Mouse (Mus musculus): ENCODE data around the gene Zfp661. TPM values are rescaled to one million over a fixed set of nuclear protein-coding genes. Genes with fewer than 3 reads are reported as not detected.
A peak's percentile ranks its signal among the peaks of the same experiment; 100 is the strongest.

Gene Zfp661
- polyA plus RNA-seq, 1 experiment from 2014 or later: 9.8 TPM

- Histone ChIP-seq H3K4me2 (ENCODE audit: low read depth) (no peak overlapping the region), H3K9me3 (ENCODE audit: control insufficient read depth, low read length) (no peaks in the 10 kb centered on the region), H3K27ac (ENCODE audit: low read depth, low read length) (no peak overlapping the region), H3K36me3 (ENCODE audit: control insufficient read depth, insufficient read depth, low read length) (no peaks in the 10 kb centered on the region), H3K27me3 (ENCODE audit: control insufficient read depth, insufficient read depth, low read length) (peaks cover 40% of the 10 kb centered on the region), H3K4me1 (ENCODE audit: control insufficient read depth, insufficient read depth, low read length) (no peaks in the 10 kb centered on the region), H3K4me3 (ENCODE audit: low read depth, low read length) (no peak overlapping the region), H3K9ac (ENCODE audit: low read length) (no peak overlapping the region)
- 89% methylated on average over 2 of the region's 2 CpGs for WGBS
- no peak for ATAC-seq (ENCODE audit: insufficient read depth, low FRiP score, low TSS enrichment)
- no peak for DNase-seq (ENCODE audit: low spot score)
Measured at GRCm38 (mm10) chr2:127541697-127542096, 45.2 kb downstream of the Zfp661 start.

- no peaks in the 10 kb centered on the region for H3K9me3 ChIP-seq (ENCODE audit: control insufficient read depth, low read length)
- H3K27ac ChIP-seq (ENCODE audit: low read depth, low read length): no peak within 1 kb of the TSS
- ATAC-seq (ENCODE audit: insufficient read depth, low FRiP score, low TSS enrichment): no peak
- peaks cover 40% of the 10 kb centered on the region for H3K27me3 ChIP-seq (ENCODE audit: control insufficient read depth, insufficient read depth, low read length)
- peak within 1 kb of the TSS; percentile 13; the same call in 1 of the 2 replicates for H3K4me3 ChIP-seq (ENCODE audit: low read depth, low read length)
- no peaks in the 10 kb centered on the region for H3K4me1 ChIP-seq (ENCODE audit: control insufficient read depth, insufficient read depth, low read length)
- H3K4me2 ChIP-seq (ENCODE audit: low read depth): 0 out of 2 replicates have a peak within 1 kb of the TSS, but pooled peaks have one; percentile 21
- H3K9ac ChIP-seq (ENCODE audit: low read length): no peak within 1 kb of the TSS
- H3K36me3 ChIP-seq (ENCODE audit: control insufficient read depth, insufficient read depth, low read length): no peaks in the 10 kb centered on the region
- WGBS: 4% methylated on average over 29 of the region's 29 CpGs
- no peak for DNase-seq (ENCODE audit: low spot score)
Measured at GRCm38 (mm10) chr2:127541185-127541584, 45.7 kb downstream of the Zfp661 start, which contains the start of gene Prom2. TSS of gene Prom2 (minus strand) at chr2:127541467.

- 36% methylated on average over 4 of the region's 4 CpGs for WGBS
- no peak for DNase-seq (ENCODE audit: low spot score)
- Histone ChIP-seq H3K9ac (ENCODE audit: low read length) (no peak overlapping the region), H3K4me3 (ENCODE audit: low read depth, low read length) (no peak overlapping the region), H3K4me2 (ENCODE audit: low read depth) (no peak overlapping the region), H3K36me3 (ENCODE audit: control insufficient read depth, insufficient read depth, low read length) (no peaks in the 10 kb centered on the region), H3K27ac (ENCODE audit: low read depth, low read length) (no peak overlapping the region), H3K4me1 (ENCODE audit: control insufficient read depth, insufficient read depth, low read length) (no peaks in the 10 kb centered on the region), H3K9me3 (ENCODE audit: control insufficient read depth, low read length) (no peaks in the 10 kb centered on the region), H3K27me3 (ENCODE audit: control insufficient read depth, insufficient read depth, low read length) (peaks cover 40% of the 10 kb centered on the region)
- ATAC-seq (ENCODE audit: insufficient read depth, low FRiP score, low TSS enrichment): no peak
Measured at GRCm38 (mm10) chr2:127539494-127539893, 47.4 kb downstream of the Zfp661 start.

GRCm38 (mm10) chr2:127537548-127537947 is 49.3 kb downstream of the Zfp661 start:
- 77% methylated on average over 3 of the region's 3 CpGs for whole genome bisulfite sequencing
- Histone ChIP-seq H3K27me3 (ENCODE audit: control insufficient read depth, insufficient read depth, low read length) (peaks cover 32% of the 10 kb centered on the region), H3K27ac (ENCODE audit: low read depth, low read length) (no peak overlapping the region), H3K4me3 (ENCODE audit: low read depth, low read length) (no peak overlapping the region), H3K36me3 (ENCODE audit: control insufficient read depth, insufficient read depth, low read length) (no peaks in the 10 kb centered on the region), H3K9ac (ENCODE audit: low read length) (no peak overlapping the region), H3K9me3 (ENCODE audit: control insufficient read depth, low read length) (no peaks in the 10 kb centered on the region), H3K4me2 (ENCODE audit: low read depth) (no peak overlapping the region), H3K4me1 (ENCODE audit: control insufficient read depth, insufficient read depth, low read length) (no peaks in the 10 kb centered on the region)
- DNase-seq (ENCODE audit: low spot score): no peak
- no peak for ATAC-seq (ENCODE audit: insufficient read depth, low FRiP score, low TSS enrichment)

GRCm38 (mm10) chr2:127535363-127535762 is 51.5 kb downstream of the Zfp661 start:
- no peaks in the 10 kb centered on the region for H3K4me1 ChIP-seq (ENCODE audit: control insufficient read depth, insufficient read depth, low read length)
- no peaks in the 10 kb centered on the region for H3K9me3 ChIP-seq (ENCODE audit: control insufficient read depth, low read length)
- H3K4me3 ChIP-seq (ENCODE audit: low read depth, low read length): no peak overlapping the region
- H3K4me2 ChIP-seq (ENCODE audit: low read depth): no peak overlapping the region
- H3K36me3 ChIP-seq (ENCODE audit: control insufficient read depth, insufficient read depth, low read length): no peaks in the 10 kb centered on the region
- ATAC-seq (ENCODE audit: insufficient read depth, low FRiP score, low TSS enrichment): no peak
- H3K9ac ChIP-seq (ENCODE audit: low read length): no peak overlapping the region
- no peak for DNase-seq (ENCODE audit: low spot score)
- WGBS: 84% methylated on average over 9 of the region's 9 CpGs
- H3K27ac ChIP-seq (ENCODE audit: low read depth, low read length): no peak overlapping the region
- peaks cover 10% of the 10 kb centered on the region for H3K27me3 ChIP-seq (ENCODE audit: control insufficient read depth, insufficient read depth, low read length)

- WGBS: 12% methylated on average over 9 of the region's 9 CpGs
- no peaks in the 10 kb centered on the region for H3K9me3 ChIP-seq (ENCODE audit: control insufficient read depth, low read length)
- H3K4me3 ChIP-seq (ENCODE audit: low read depth, low read length): no peak overlapping the region
- ATAC-seq (ENCODE audit: insufficient read depth, low FRiP score, low TSS enrichment) (no peak), DNase-seq (ENCODE audit: low spot score) (peak; percentile 60)
- H3K36me3 ChIP-seq (ENCODE audit: control insufficient read depth, insufficient read depth, low read length): no peaks in the 10 kb centered on the region
- H3K27ac ChIP-seq (ENCODE audit: low read depth, low read length): no peak overlapping the region
- H3K4me2 ChIP-seq (ENCODE audit: low read depth): no peak overlapping the region
- H3K27me3 ChIP-seq (ENCODE audit: control insufficient read depth, insufficient read depth, low read length): no peaks in the 10 kb centered on the region
- no peak overlapping the region for H3K9ac ChIP-seq (ENCODE audit: low read length)
- no peaks in the 10 kb centered on the region for H3K4me1 ChIP-seq (ENCODE audit: control insufficient read depth, insufficient read depth, low read length)
Measured at GRCm38 (mm10) chr2:127532379-127532778, 54.5 kb downstream of the Zfp661 start.

- ATAC-seq (ENCODE audit: insufficient read depth, low FRiP score, low TSS enrichment) (no peak), DNase-seq (ENCODE audit: low spot score) (no peak)
- H3K4me1 ChIP-seq (ENCODE audit: control insufficient read depth, insufficient read depth, low read length): no peaks in the 10 kb centered on the region
- WGBS: 86% methylated on average over 2 of the region's 2 CpGs
- no peaks in the 10 kb centered on the region for H3K9me3 ChIP-seq (ENCODE audit: control insufficient read depth, low read length)
- H3K9ac ChIP-seq (ENCODE audit: low read length): no peak overlapping the region
- H3K4me2 ChIP-seq (ENCODE audit: low read depth): no peak overlapping the region
- no peak overlapping the region for H3K4me3 ChIP-seq (ENCODE audit: low read depth, low read length)
- no peaks in the 10 kb centered on the region for H3K36me3 ChIP-seq (ENCODE audit: control insufficient read depth, insufficient read depth, low read length)
- no peak overlapping the region for H3K27ac ChIP-seq (ENCODE audit: low read depth, low read length)
- H3K27me3 ChIP-seq (ENCODE audit: control insufficient read depth, insufficient read depth, low read length): no peaks in the 10 kb centered on the region
Measured at GRCm38 (mm10) chr2:127531592-127531991, 55.3 kb downstream of the Zfp661 start.

GRCm38 (mm10) chr2:127530418-127530817 is 56.5 kb downstream of the Zfp661 start:
- Histone ChIP-seq H3K9ac (ENCODE audit: low read length) (no peak overlapping the region), H3K4me3 (ENCODE audit: low read depth, low read length) (no peak overlapping the region), H3K36me3 (ENCODE audit: control insufficient read depth, insufficient read depth, low read length) (no peaks in the 10 kb centered on the region), H3K4me1 (ENCODE audit: control insufficient read depth, insufficient read depth, low read length) (no peaks in the 10 kb centered on the region), H3K27ac (ENCODE audit: low read depth, low read length) (no peak overlapping the region), H3K9me3 (ENCODE audit: control insufficient read depth, low read length) (no peaks in the 10 kb centered on the region), H3K4me2 (ENCODE audit: low read depth) (no peak overlapping the region), H3K27me3 (ENCODE audit: control insufficient read depth, insufficient read depth, low read length) (no peaks in the 10 kb centered on the region)
- 77% methylated on average over 3 of the region's 3 CpGs for WGBS
- no peak for ATAC-seq (ENCODE audit: insufficient read depth, low FRiP score, low TSS enrichment)
- no peak for DNase-seq (ENCODE audit: low spot score)

GRCm38 (mm10) chr2:127525004-127525775 is 61.7 kb downstream of the Zfp661 start:
- H3K4me1 ChIP-seq (ENCODE audit: control insufficient read depth, insufficient read depth, low read length): peaks cover 9% of the 10 kb centered on the region
- no peak for ATAC-seq (ENCODE audit: insufficient read depth, low FRiP score, low TSS enrichment)
- WGBS: 80% methylated on average over 3 of the region's 3 CpGs

More at GRCm38 (mm10) chr2:127525004-127525775, 61.7 kb downstream of the Zfp661 start:
- Histone ChIP-seq H3K4me2 (ENCODE audit: low read depth) (no peak overlapping the region), H3K9ac (ENCODE audit: low read length) (no peak overlapping the region), H3K36me3 (ENCODE audit: control insufficient read depth, insufficient read depth, low read length) (no peaks in the 10 kb centered on the region), H3K9me3 (ENCODE audit: control insufficient read depth, low read length) (no peaks in the 10 kb centered on the region), H3K4me3 (ENCODE audit: low read depth, low read length) (no peak overlapping the region), H3K27ac (ENCODE audit: low read depth, low read length) (no peak overlapping the region), H3K27me3 (ENCODE audit: control insufficient read depth, insufficient read depth, low read length) (no peaks in the 10 kb centered on the region)
- no peak for DNase-seq (ENCODE audit: low spot score)
